Mouse (Mus musculus): ENCODE measurements at regions not wholly inside any gene's neighbourhood (a gene's known extent, or its start where the extent isn't known, plus 50 kb on each side); places are given as distances from the start of the nearest gene placed in this dataset.

- no peak for TF ChIP-seq POLR2A (IDR thresholded peaks at IDR 0.05; ENCODE audit: insufficient read length, low read depth)
- TF ChIP-seq MYOD1 (IDR thresholded peaks at IDR 0.05; ENCODE audit: control insufficient read depth in 1 of 3, insufficient read length in 2 of 3, low read depth in 2 of 3), result no peak
- TF ChIP-seq REST (IDR thresholded peaks at IDR 0.05; ENCODE audit: insufficient read depth, insufficient read length), result no peak
- TF ChIP-seq CEBPB (IDR thresholded peaks at IDR 0.05; ENCODE audit: insufficient read depth, poor library complexity, severe bottlenecking), result no peak
- no peak for TF ChIP-seq TCF12 (IDR thresholded peaks at IDR 0.05; ENCODE audit: insufficient read depth, poor library complexity, severe bottlenecking)
Observed at GRCm38 (mm10) chr6:107218309-107218708, 311.3 kb upstream of the Lrrn1 start.

Data from myocyte (in vitro differentiated cells).